Mouse (Mus musculus): ENCODE data around the gene Cdk12.

The Cdk12 gene

DNA sequence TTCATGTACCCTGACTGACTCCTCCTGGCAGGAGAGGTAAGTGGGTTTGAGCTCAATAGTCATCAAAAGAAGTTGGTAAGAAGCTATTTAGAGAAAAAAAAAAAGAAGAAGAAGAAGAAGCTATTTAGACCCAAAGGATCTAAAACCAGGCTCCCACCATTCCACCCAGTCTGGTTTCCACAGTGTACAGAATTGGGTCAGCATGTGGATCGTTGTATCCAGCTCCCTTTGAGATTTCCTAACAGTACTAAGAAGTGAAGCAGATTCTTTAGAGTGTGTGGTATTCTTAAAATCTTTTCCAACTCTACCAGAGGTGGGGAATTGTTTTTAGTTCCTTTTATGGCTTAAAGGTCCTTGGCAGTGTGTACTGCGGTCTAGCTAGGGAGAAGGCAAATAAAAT, 50.9 kb downstream of the Cdk12 start:
- no peak for DNase-seq (ENCODE audit: inconsistent age in 2 of 2, low spot score in 1 of 2)

DNA sequence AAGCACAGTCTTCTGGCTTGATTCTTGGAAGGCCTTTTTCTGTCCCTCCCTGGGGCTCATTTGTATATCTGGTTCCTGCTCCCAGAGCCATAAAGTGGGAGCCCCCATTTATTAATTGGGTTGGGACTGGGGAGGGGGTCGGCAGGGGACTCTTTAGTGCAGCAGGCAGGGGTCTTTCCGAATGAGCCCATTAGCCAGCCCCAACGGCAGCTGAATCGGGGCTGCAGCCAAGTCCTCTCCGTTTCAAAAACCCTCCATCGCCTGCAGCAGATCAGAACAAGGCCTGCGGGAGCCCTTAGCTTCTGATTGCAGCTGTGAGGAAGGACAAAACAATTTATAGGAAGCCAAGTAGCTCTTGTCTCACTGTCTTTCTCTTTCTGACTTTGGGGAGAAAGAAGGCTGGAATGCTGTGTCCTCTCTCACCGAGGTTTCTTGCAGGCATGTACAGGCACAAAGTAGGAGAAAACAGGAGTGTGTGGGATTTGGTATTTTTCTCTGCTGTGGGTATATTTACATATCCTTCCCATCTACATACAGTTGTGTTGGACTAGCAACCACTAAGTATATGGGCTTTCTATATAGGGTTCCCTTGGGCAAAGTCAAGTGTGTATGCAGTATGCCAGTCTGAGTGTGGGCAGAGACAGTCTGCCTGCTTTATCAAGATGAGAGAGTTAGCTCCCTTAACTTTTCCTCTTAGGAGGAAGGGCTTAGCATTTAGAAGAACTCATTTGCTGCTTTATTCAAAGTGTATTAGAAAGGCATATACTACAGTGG, 58.0 kb downstream of the Cdk12 start:
- no peak for DNase-seq (ENCODE audit: inconsistent age in 2 of 2, low spot score in 1 of 2)

DNA sequence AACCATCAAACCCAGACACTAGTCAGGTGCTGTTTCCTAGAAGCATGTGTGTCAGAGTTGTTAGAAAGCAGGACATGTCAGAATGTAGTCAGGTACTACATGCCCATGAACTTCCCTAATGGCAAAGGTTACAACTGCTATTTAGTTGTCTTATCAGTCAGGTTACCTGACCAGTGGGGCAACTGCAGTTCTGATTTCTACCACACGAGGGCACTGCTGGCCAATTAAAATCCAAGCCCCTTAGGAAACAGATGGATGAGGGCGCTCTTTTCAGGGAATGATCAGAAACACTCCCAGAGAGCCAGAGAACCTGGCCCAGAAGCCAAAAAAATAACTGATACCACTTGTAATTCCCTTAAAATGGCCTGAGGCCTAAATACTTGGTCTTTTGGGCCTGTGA, 62.2 kb downstream of the Cdk12 start:
- DNase-seq (ENCODE audit: inconsistent age in 2 of 2, low spot score in 1 of 2), result peak; percentile 69 to 95

DNA sequence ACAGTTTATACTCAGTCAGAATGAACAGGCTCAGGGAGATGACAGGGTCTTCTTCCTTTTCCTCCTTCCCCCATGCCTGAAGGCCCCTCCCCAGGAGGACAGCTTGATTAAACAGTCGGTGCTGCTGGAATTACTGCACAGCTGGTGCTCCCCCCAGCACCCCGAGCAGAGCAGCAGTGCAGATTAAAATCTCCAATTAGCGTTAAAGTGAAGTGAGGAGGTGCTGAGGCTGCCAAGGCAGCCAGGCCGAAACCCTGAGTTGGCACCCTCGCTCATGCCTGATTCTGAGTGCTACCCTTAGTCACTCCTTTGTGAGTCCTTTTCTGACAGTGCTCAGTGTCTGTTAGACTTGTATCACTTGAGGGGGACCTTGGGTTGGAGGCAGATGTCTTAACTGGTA, 63.0 kb downstream of the Cdk12 start:
- DNase-seq (ENCODE audit: inconsistent age in 2 of 2, low spot score in 1 of 2), result no peak

DNA sequence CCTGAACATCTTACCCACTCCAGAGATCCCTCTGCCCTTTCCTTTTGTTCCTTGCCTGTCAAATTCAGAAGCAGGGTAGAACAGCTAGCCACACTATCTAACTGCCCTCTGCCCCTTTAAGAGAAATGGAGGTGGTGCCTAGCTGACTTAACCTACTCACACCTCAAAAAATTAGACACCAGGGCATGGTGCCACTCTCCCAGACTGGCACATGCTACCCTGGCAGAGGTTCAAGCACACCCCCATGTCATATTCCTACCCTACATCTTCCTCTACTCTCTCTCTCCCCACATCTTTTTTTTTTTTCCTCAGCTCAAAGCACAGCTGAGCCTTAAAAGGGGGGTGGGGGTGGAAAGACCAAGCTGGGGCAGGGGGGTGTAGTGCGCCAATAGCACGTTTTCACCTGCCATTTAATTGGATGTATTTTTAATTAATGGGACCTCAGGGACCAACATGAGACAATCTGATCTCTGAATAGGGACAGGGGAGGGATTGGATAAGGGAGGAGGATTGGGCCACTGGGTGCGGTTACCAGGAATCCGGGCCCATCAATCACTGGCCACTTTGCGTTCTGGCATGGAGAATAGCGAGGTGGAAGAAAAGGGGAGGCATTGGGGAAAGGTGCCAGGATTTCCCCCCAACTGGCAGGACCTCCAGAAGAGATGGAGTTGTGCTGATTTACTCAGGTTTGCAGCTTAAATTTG, 64.0 kb downstream of the Cdk12 start:
- DNase-seq (ENCODE audit: inconsistent age in 2 of 2, low spot score in 1 of 2), result no peak

DNA sequence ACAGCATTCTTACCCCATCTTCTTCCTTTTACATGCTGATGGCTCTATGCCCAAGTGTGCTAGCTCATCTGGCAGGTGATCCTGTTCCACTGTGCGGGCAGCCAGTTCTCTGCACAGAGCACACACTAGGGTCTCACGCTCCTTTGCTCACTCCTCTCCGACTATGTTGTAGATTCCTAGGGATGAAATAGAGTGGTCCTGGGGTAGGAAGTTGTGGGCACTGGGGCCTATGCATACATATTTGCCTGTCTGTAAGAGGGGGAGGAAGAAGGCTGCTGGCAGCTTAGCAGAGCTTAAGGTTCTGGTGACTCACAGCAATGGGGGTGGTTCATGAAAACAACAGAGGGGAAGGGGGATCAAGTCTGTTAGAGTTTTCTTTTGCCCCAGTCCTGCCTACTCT, 67.2 kb downstream of the Cdk12 start:
- no peak for DNase-seq (ENCODE audit: inconsistent age in 2 of 2, low spot score in 1 of 2)

DNA sequence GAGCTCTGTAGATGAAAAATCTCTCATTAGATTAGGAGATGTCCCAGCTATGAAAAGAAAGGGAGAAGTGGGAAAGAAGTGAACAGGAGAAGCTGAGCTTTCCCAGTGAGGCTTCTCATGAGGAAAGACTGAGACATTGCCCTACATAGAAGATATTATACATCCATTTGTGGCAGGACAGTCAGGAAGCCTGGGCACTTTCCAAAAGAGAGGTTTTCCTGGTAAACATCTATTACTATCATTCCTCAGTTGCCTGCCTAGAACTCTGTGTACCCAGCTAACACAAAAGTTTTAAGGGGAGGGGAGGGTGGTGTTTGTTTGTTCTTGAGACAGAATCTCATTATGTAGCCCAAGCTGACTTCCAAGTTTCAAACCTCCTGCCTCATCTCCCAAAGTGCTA, 67.6 kb downstream of the Cdk12 start:
- DNase-seq (ENCODE audit: inconsistent age in 2 of 2, low spot score in 1 of 2), result no peak

DNA sequence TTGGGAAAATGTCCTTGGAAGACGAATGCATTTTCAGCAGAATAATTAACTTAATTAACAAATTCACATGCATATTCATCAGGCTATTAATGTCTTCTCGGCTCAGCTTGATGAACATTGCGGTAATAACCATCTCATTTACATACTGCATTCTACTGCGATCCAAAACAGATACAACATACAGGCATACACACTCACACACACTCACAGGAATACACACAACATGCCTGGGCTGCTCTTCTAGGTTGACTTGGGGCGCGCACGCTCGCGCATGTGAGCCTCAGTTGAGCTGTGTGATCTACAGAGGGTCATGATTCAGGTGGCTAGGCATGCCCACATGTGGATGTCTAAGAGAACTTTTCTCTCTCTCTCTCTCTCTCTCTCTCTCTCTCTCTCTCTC, 80.9 kb downstream of the Cdk12 start:
- no peak for DNase-seq (ENCODE audit: inconsistent age in 2 of 2, low spot score in 1 of 2)

DNA sequence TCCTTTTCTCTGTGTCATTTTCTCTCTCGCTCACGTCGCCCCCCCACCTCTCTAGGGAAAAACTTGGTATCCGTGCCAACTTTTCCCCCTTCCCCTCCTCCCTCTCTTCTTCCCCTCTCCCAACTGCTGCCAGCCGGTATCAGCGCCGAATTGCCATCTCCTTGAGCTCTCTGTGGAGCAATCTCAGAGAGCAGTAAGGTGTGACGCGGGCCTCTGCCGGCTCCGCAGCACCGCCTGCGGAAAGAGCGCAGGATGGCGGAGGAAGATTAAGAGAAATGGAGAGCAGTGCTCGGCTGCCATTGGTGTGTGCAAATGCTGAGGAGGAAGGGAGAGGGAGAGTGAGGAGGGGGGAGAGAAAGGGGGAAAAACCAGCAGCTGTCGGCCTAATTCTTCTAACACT, 81.4 kb downstream of the Cdk12 start:
- no peak for DNase-seq (ENCODE audit: inconsistent age in 2 of 2, low spot score in 1 of 2)

DNA sequence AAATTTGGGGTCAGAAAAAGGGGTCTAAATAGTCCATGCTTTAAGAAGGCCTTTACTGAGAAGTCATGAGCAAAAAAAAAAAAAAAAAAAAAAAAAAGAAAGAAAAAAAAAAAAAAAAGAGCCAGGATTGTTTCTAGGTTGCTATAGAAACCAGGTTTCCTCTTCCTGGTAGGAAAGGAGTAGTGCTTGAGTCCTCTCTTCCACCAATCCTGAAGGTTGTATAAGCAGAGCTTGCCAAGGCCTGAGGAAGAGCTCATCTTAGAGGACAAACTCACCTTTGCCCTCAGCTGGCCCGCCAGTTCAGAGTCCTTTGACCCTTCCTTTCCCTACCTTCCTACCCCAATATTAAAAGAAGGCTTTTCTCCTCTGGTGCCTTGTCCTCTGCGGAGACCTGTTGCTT, 82.5 kb downstream of the Cdk12 start:
- DNase-seq (ENCODE audit: inconsistent age in 2 of 2, low spot score in 1 of 2), result no peak

DNA sequence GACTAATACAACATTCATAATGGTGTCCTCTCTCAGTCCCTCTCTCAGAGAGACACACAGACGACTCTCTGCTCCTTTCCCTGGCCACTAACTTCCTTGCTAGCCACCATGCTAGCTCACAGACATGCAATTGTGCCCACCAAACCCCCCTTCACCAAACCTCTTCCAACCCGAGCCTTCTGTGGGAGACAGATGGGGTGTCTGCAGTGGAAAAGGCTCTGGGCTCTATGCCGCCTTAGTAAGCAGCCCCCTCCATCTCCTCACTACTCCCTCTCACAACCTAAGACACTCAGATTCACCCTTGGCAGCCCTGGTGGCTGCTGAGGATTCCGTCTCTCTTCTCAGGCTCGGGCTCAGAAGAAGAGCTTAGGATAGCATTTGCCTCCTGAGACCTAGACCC, 84.7 kb downstream of the Cdk12 start:
- no peak for DNase-seq (ENCODE audit: inconsistent age in 2 of 2, low spot score in 1 of 2)

DNA sequence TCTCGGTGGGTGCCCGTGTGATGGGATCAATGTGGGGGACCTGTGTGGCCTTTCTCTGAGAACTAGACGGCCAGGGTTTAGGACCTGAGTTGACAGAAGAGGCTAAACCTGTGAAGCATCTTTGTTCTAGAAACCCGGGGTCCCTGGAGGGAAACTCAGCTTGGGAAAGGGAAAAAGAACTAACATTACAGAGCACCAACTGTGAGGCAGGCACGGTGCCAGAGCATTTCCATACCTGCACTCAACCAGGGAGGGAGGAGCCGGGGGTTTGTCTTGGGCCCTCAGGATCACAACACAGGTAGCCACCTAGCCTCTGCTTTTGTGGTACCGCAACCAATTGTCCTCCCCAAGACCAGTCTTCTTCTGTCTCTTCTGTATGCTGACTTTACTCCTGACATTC, 85.1 kb downstream of the Cdk12 start:
- no peak for DNase-seq (ENCODE audit: inconsistent age in 2 of 2, low spot score in 1 of 2)

DNA sequence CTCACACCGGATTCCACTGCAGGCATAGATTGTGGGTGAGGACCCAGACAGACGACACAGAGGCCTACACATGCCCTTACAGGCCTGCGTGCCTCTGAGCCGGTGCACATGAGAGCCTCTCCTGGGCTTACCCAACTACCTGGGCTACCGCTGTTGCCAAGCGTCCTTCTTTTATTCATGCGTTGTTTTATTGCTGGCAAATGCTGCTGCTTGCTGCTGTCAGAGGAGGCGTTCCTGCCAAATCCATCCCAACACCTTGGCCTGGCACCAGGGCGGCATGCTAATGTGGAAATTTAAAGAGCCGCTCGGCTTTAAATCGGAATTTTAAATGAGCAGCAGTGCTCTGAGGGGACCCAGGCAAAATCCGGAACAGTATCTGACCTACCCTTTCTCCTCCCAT, 87.0 kb downstream of the Cdk12 start:
- no peak for DNase-seq (ENCODE audit: inconsistent age in 2 of 2, low spot score in 1 of 2)

DNA sequence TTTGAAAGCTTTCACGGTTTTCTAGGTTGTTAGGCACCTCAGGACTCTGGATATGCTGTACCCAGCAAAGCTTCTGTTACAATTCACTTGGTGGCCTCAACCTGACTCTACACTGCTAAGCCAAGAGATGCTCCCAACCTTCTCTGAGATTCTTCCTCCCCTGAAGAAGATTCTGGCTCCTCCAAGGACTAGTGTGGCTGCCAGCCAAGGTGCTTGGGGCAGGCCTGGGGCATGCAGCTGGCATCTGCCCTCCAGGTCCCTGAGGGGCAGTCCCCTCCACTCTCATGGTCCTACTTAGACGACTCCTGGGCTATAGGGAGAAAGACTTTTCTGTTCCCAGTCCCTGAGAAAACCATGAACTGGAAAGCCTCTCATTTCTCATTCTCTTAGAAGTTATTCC, 88.0 kb downstream of the Cdk12 start:
- DNase-seq (ENCODE audit: inconsistent age in 2 of 2, low spot score in 1 of 2), result no peak

DNA sequence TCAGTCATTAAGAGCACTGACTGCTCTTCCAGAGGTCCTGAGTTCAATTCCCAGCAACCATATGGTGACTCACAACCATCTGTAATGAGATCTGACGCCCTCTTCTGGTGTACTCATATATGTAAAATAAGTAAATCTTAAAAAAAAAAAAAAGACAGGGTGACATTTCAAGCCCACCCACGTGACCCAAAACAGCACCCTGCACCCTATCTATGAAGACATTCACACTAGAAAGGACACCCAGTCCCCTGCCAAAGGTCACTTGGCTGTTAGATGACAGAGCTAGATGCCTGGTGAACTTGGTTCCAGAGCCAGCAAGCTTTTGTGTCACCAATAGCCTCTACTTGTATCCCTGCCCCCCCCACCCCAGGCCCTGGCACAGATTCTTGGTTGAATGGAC, 90.2 kb downstream of the Cdk12 start:
- DNase-seq (ENCODE audit: inconsistent age in 2 of 2, low spot score in 1 of 2), result no peak

DNA sequence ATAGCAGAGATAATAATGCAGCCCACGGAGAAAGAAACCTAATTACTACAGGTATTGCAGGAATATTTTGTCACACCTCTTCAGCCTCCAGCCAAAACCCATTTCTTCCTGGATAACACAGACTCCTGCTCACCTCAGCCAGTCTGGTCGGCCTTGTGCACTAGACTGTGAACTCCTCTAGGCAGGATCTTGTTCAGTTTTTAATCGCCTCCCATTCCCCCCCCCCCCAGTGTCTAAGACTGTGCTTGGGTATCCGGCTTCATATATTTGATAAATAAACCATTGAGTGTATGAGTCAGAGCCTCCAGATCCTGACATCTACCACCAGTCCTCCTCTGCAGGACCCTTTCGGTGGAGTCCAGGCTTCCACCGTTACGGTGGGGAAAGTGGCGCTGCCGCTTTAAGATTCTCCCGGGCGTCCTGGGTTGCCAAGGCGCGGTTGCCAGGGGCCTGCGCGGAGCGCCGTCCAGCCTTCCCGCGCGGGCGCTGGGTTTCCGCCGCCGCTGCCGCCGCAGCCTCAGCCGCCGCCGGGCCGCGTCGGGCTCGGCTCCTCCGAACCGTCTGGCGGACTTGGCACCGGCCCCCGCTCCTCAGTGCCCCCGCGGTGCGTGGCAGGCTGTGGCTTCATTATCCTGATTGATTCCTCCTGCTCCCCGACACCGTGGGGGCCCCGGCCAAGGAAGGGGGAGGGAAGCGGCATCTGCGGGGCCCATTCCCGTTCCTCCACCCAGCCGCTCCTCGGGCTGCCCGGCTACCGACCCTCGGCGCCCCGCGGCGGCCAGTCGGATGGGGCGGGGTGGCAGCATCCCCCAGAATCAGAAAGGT, 91.5 kb downstream of the Cdk12 start:
- peak; percentile 78 to 87 for DNase-seq (ENCODE audit: inconsistent age in 2 of 2, low spot score in 1 of 2)

DNA sequence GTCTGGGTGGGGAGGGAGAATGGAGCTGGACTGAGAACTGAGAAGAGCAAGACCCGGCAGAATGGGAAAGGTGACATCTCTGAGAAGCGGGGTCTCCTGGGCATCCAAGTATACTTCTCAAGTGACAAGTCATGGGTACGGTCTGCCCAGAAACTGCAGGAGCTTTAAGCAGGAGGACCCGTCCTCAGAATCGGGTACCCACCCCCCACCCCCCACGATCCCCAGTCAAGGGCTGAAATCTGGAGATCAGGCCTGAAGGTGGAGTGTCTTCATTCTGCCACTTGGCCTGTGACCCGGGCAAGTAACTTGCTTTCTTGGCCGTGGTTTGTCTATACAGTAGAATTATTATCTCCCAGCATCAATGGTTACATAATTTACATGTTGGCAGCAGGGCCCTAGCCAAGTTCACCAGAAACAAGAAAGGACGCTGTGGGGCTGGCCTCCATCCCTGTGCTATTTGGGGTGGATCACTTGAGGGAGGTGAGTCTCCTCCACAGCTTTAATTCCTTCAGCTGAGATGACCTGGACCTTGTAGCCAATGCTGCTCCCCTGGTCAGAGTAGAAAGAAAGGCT, 92.2 kb downstream of the Cdk12 start:
- peak in 1 of 2 experiments; percentile 36 for DNase-seq (ENCODE audit: inconsistent age in 2 of 2, low spot score in 1 of 2)

DNA sequence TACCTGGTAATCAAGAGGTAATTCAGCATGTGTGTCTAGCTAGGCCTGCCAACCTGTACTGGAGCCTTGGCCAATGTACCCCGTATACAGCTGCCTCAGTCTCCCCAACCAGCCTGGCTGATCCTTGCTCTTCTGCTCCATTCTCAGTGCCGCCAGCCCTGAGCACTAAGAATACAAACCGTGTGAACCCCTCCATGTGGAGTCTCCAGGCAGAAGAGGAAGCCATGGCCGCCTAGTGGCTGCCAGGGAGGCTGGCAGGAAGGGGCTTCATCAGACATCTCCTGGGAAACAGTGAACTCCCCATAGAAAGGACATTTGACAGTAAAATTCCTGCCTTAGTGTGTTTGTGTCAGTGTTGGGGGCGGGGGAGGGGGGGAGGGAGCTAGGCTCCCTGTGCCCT, 93.4 kb downstream of the Cdk12 start:
- DNase-seq (ENCODE audit: inconsistent age in 2 of 2, low spot score in 1 of 2), result peak in 1 of 2 experiments; percentile 37

DNA sequence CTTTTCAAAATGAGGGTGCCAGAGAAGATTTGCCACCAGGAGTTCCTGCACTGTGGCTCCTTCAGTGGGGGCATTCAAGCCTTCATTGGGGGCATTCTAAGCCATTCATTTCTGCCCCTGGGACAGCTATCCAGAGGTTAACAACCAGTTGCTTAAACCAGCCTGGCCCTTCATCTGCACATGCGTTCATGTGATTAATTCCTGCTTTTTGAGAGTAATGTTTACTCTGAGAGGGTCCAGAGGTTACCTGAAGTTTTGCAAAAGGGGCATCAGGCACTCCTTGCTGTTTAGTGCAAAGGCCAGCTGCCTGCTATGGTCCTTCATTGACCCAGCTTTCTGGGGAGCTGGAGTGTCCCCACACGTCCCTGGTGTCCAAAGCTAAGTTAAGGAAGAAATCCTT, 94.1 kb downstream of the Cdk12 start:
- no peak for DNase-seq (ENCODE audit: inconsistent age in 2 of 2, low spot score in 1 of 2)

DNA sequence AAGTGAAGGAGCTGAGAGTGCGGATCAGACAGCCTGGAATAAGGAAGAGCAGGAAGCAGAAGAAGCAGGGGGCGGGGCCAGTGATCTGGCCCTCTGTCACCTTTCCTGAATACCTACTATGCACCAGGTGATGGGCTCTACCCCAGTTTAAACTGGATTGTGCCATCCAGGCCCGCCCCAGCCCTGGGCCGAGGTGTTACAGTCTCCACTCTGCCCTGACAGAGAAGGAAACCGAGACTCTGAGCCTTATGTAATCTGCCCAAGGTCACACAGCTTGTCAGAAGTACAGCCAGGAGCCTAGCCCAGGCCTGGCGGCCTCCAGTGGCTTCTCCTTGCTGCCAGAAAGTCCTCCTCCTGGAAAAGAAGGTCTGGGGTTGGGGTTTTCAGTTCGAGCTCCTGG, 94.9 kb downstream of the Cdk12 start:
- DNase-seq (ENCODE audit: inconsistent age in 2 of 2, low spot score in 1 of 2), result peak; percentile 75 to 88

DNA sequence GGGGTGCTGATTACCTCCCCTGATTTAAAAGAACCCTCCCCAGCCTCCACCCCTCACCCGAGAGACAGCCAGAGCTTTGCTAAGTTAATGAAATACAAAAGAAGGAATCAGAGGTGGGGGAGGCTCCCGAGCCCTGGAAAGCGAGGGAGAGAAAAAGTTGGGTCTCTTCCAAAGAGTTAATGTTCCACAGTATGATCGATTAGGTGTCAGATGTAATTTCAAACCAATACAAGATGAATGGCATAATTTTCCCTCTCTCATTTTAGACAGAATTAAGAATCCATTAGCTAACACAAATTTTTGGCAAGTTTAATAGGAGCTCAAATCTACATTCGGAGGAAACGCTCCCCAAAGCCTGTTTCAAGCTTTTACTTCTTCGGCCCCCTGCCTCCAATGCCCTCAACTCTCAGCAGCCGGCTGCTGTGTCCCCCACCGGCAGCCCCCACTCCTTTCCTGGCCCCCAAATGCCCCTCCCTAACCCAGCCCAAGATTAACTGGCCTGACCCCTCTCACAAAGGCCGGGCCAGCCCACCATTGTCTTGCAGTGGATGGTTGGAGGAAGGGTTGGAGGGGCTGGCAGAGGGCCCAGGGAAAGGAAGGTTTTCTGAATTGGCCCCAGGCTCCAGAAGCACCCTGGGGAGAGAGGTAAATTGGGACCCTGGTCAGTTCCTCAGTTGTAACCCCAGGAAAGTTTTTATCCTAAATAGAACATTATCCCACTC, 95.8 kb downstream of the Cdk12 start:
- DNase-seq (ENCODE audit: inconsistent age in 2 of 2, low spot score in 1 of 2), result no peak
